Mouse (Mus musculus) embryonic facial prominence, embryonic 11.5 days (tissue): ENCODE measurements around the gene Irf8. TPM values are rescaled to one million over a fixed set of nuclear protein-coding genes. Genes with fewer than 3 reads are reported as not detected.

Experiments
- ATAC-seq: fragments of 200-750 bp; cut with Nextera tagmentation; replicated peaks from 2 replicates; pipeline ENCODE4 v1.8.0; 2017; ENCODE audit warnings: low read depth; ENCODE audit not compliant: insufficient number of reproducible peaks, low FRiP score, low TSS enrichment
- DNase-seq: peaks from one replicate; pipeline ENCODE4 v3.0.0-alpha.2; 2015; ENCODE audit warnings: low spot score
- H3K27ac ChIP-seq: fragments of 300-500 bp; sonication (generic); replicated peaks from 2 replicates; pipeline ENCODE4 v1.5.1; 2014; ENCODE audit warnings: mild to moderate bottlenecking, low read depth, low read length, control low read depth
- H3K27me3 ChIP-seq: fragments of 300-500 bp; sonication (generic); 2 replicates; pipeline ENCODE4 v1.6.1; 2014; ENCODE audit warnings: mild to moderate bottlenecking, low read length, moderate library complexity, mixed read lengths; ENCODE audit not compliant: control insufficient read depth, insufficient read depth
- H3K36me3 ChIP-seq: fragments of 300-500 bp; sonication (generic); replicated peaks from 2 replicates; pipeline ENCODE4 v1.6.1; 2014; ENCODE audit warnings: low read depth, mild to moderate bottlenecking, low read length, moderate library complexity, mixed read lengths; ENCODE audit not compliant: control insufficient read depth, insufficient read depth
- H3K4me1 ChIP-seq: fragments of 300-500 bp; sonication (generic); 2 replicates; pipeline ENCODE4 v1.6.1; 2014; ENCODE audit warnings: low read length, mixed read lengths; ENCODE audit not compliant: control insufficient read depth, insufficient read depth
- H3K4me2 ChIP-seq: fragments of 300-500 bp; sonication (generic); 2 replicates; pipeline ENCODE4 v1.6.1; 2014; ENCODE audit warnings: low read depth, mild to moderate bottlenecking, control low read depth, low read length, moderate library complexity
- H3K4me3 ChIP-seq: fragments of 300-500 bp; sonication (generic); 2 replicates; pipeline ENCODE4 v1.5.1; 2014; ENCODE audit warnings: low read depth, low read length, control low read depth
- H3K9ac ChIP-seq: fragments of 300-500 bp; sonication (generic); replicated peaks from 2 replicates; pipeline ENCODE4 v1.6.1; 2014; ENCODE audit warnings: mild to moderate bottlenecking, control low read depth, low read length
- H3K9me3 ChIP-seq: fragments of 300-500 bp; sonication (generic); replicated peaks from 2 replicates; pipeline ENCODE4 v1.6.1; 2016; ENCODE audit warnings: mild to moderate bottlenecking, low read length, inconsistent platforms, mixed read lengths; ENCODE audit not compliant: control insufficient read depth
- WGBS: fragments of 180-500 bp; shearing (Covaris S2); extraction: QIAGEN DNeasy Blood & Tissue Kit; methylation state at CpG from one replicate; pipeline ENCODE4 v1.1.7; 2014; 5-methylcytosine and 5-hydroxymethylcytosine counted together
- polyA plus RNA-seq: library from polyadenylated mRNA; unstranded; fragments of >200 nt; fragmentation: Nextera tagmentation; extraction: Ambion mirVana; gene quantifications from 2 replicates; pipeline ENCODE4 v1.2.1, GENCODE M21; 2014

The Irf8 gene
- polyA plus RNA-seq, 1 experiment from 2014 or later: 3.4 TPM

DNA sequence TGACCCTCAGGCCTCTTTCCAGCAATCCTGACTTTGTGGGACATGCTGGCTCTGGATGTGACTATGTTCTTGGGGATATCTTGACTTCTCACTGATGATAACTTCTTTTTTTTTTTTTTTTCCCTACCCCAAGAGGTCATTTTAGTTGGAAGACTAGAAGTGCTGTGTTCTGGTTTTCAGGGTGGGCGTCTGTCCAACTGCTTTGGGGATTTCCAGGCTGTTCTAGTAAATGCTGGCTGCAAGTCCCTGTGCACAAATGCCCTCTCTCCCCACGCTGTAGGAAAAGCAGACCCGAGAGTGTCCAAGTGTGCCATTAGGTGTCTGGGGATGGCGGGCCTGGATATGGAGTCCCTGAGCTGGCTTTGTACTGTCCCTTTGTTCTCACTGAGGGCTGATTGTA, 2.6 kb downstream of the Irf8 start:
- no peaks in the 10 kb centered on the region for H3K36me3 ChIP-seq
- H3K9ac ChIP-seq: no peak overlapping the region
- ATAC-seq (no peak), DNase-seq (no peak)
- no peak overlapping the region for H3K27ac ChIP-seq
- H3K4me3 ChIP-seq: no peak overlapping the region
- H3K4me1 ChIP-seq: no peaks in the 10 kb centered on the region
- H3K9me3 ChIP-seq: no peaks in the 10 kb centered on the region
- 76% methylated on average over 4 of the region's 4 CpGs for WGBS
- no peak overlapping the region for H3K4me2 ChIP-seq
- peaks cover 11% of the 10 kb centered on the region for H3K27me3 ChIP-seq

DNA sequence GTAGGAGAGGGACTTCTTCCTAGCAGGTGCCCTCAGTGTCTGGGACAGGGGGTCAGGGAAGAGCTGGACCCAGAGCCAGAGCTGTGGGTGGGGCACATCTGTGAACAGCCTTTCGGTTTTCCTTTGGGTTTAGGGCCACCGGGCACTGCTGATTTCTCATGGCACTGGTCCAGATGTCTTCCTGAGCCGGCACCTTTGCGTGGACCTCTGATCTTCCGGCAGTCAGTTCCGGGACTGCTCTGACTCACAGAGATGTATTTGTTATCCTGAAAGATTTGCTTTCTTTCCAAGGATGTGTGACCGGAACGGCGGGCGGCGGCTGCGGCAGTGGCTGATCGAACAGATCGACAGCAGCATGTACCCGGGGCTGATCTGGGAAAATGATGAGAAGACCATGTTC, 3.4 kb downstream of the Irf8 start:
- 93% methylated on average over 13 of the region's 15 CpGs for WGBS
- peaks cover 11% of the 10 kb centered on the region for H3K27me3 ChIP-seq
- no peak for ATAC-seq

DNA sequence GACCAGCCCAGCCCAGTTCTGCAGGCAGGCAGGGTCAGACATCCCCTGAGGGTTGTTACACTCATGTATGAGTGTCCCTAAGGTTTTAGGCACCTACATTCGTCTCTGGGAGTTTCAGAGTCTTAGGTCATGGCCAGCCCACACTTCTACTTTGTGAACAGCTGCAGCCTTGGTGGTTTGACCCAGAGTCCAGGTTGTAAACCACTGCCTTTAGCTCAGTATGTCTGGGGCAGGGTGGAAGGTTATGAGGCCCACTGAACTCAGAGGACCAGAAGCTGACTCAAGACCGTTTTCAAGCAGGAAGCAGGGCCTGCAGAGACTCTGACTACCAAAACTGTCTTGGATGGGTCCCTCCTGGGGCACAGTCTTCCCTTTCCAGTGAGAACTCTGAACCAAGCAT, 4.4 kb downstream of the Irf8 start:
- DNase-seq (no peak), ATAC-seq (no peak)
- H3K4me1 ChIP-seq: no peaks in the 10 kb centered on the region
- no peaks in the 10 kb centered on the region for H3K9me3 ChIP-seq
- peaks cover 4% of the 10 kb centered on the region for H3K27me3 ChIP-seq
- H3K4me3 ChIP-seq: no peak overlapping the region
- no peaks in the 10 kb centered on the region for H3K36me3 ChIP-seq
- no peak overlapping the region for H3K9ac ChIP-seq
- H3K27ac ChIP-seq: no peak overlapping the region
- no peak overlapping the region for H3K4me2 ChIP-seq
- WGBS: 70% methylated on average over 2 of the region's 2 CpGs

More for the DNA sequence above, 3.4 kb downstream of the Irf8 start:
- Histone ChIP-seq H3K9me3 (no peaks in the 10 kb centered on the region), H3K4me1 (no peaks in the 10 kb centered on the region), H3K36me3 (no peaks in the 10 kb centered on the region), H3K9ac (no peak overlapping the region), H3K4me2 (no peak overlapping the region), H3K27ac (no peak overlapping the region), H3K4me3 (no peak overlapping the region)
- no peak for DNase-seq

DNA sequence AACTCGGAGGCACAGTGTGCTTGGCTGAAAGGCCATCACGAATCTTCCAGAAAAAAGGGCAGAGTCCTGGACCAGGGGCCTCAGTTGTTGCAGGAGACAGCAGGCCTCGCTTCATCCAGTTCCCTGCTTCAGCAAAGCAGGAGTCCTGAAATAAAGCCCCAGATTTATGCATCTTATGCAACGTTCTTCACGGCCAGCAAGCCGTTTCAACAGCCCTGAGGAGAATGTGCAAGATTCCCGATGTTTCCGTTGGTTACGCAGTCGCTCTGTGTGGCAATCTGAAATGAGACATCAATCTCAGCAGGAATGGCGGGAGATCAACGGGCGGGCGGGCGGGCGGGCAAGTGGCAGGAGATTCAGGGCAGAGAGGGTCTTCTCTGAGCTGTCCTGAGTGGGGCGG, 4.8 kb downstream of the Irf8 start:
- Histone ChIP-seq H3K4me2 (no peak overlapping the region), H3K4me1 (no peaks in the 10 kb centered on the region), H3K4me3 (no peak overlapping the region), H3K27me3 (peaks cover under 1% of the 10 kb centered on the region; the same call in 1 of the 2 replicates), H3K27ac (no peak overlapping the region), H3K9ac (no peak overlapping the region), H3K36me3 (no peaks in the 10 kb centered on the region), H3K9me3 (no peaks in the 10 kb centered on the region)
- 87% methylated on average over 17 of the region's 17 CpGs for WGBS
- no peak for ATAC-seq
- no peak for DNase-seq

DNA sequence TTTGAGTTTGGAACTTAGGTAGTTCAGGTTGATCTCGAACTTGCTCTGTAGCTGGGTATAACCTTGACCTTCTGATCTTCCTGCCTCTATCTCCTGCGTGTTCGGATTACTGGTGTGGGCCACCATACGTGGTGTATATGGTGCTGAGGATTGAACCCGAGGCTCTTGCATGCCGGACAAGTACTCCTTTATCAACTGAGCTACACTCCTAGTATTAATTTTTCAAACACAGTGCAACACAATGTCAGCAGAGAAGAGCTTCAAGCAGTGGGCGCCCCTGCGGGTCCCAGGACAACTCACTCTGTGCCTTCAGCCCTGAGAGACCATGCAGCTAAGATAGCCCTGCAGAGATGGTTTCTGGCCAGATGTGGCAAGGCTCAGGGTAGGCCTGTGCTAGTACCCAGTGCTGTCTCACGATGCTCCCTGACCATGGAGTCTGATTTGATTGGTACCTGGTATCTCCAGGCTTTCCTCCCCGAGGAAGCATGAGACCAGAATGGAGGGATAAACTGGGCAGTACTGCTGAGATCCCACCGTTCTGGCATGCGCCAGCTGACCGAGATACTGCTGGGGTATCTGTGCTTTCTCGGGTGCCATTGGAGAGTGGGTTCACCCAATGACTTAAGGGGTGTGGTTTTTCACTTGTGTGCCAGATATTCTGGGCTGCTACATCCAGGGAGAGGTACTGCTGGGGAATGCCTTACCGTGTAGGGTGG, 5.8 kb downstream of the Irf8 start:
- Histone ChIP-seq H3K4me1 (no peaks in the 10 kb centered on the region), H3K4me2 (no peak overlapping the region), H3K9ac (no peak overlapping the region), H3K27ac (no peak overlapping the region), H3K36me3 (no peaks in the 10 kb centered on the region), H3K4me3 (no peak overlapping the region), H3K27me3 (no peaks in the 10 kb centered on the region; the same call in 1 of the 2 replicates), H3K9me3 (no peaks in the 10 kb centered on the region)
- WGBS: 88% methylated on average over 15 of the region's 15 CpGs
- no peak for ATAC-seq
- DNase-seq: no peak

DNA sequence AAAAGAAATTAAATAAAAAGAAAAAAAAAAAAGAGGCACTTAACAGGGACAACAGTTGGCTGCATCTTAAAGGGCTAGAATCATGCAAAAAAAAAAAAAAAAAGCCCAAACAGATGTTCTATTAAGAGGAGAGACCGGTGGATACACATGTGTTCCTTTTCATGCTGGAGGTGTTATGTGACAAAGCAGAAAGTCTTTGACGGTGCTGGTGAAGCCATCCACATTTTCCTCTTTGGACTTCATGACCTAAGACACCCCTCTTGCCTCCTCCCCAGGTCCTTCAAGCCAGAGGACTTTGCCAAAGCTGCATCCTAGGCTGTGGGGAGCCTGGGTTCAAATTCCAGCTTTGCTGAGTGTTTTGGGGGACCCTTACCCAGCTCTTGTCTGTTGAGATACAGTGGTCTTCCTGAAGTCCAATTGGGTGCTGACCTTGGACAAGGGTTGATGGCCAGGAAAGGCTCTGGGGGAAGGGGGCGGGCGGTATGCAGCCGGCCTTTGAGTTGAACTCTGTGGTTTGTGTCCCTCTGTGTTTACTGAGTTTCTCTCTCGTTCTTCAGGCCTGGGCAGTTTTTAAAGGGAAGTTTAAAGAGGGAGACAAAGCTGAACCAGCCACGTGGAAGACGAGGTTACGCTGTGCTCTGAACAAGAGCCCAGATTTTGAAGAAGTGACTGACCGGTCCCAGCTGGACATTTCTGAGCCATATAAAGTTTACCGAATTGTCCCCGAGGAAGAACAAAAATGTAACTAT, 7.2 kb downstream of the Irf8 start:
- Histone ChIP-seq H3K36me3 (no peaks in the 10 kb centered on the region), H3K27ac (no peak overlapping the region), H3K9me3 (no peaks in the 10 kb centered on the region), H3K4me1 (no peaks in the 10 kb centered on the region), H3K4me2 (no peak overlapping the region), H3K27me3 (no peaks in the 10 kb centered on the region), H3K9ac (no peak overlapping the region), H3K4me3 (no peak overlapping the region)
- ATAC-seq (no peak), DNase-seq (no peak)
- WGBS: 71% methylated on average over 12 of the region's 12 CpGs

DNA sequence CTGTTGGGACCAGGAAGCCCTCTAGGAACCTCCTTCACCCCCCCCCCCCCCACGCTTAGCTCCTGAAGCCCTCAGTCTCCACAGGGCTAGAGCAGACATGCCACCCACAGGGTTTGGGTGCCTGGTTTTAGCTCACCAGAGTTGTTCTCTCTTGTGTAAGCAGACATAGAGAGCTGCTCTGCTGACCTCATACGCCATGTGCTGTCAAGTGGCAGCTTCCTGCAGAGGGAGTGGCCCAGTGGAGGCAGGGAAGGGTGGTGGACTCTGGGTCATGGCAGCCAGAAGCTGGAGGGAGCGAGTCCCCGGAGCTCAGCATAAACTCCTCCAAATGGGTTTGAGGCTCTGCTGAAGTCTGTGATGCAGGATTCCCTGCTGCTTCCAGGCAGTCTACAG, 7.7 kb downstream of the Irf8 start:
- WGBS: 61% methylated on average over 4 of the region's 4 CpGs
- Histone ChIP-seq H3K9ac (no peak overlapping the region), H3K4me3 (no peak overlapping the region), H3K9me3 (no peaks in the 10 kb centered on the region), H3K27ac (no peak overlapping the region), H3K4me1 (no peaks in the 10 kb centered on the region), H3K36me3 (no peaks in the 10 kb centered on the region), H3K4me2 (no peak overlapping the region), H3K27me3 (no peaks in the 10 kb centered on the region)
- DNase-seq (no peak), ATAC-seq (no peak)

DNA sequence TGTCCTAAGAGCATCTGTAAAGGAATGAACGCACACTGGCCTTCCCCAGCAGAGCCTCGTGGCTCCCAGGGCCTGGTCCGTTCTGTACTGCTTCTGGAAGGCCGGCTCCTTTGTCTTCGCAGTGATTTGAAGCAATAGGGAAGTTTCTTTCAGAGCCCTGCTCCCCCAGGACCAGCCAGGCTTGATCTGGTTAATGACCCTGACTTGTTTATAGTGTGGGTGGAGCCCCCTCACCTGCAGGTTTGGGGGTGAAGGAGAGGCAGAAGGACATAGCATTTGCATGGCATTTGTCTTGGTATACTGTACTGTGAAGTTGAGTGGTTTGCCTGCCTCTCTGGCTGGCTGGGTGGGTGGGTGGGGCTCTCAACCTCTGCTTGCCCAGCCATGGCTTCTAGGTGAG, 8.3 kb downstream of the Irf8 start:
- no peaks in the 10 kb centered on the region for H3K27me3 ChIP-seq
- no peak overlapping the region for H3K9ac ChIP-seq
- ATAC-seq (no peak), DNase-seq (no peak)
- 68% methylated on average over 5 of the region's 5 CpGs for WGBS
- H3K27ac ChIP-seq: no peak overlapping the region
- no peaks in the 10 kb centered on the region for H3K36me3 ChIP-seq
- no peaks in the 10 kb centered on the region for H3K4me1 ChIP-seq
- H3K4me3 ChIP-seq: no peak overlapping the region
- no peaks in the 10 kb centered on the region for H3K9me3 ChIP-seq
- no peak overlapping the region for H3K4me2 ChIP-seq
